Mouse (Mus musculus) MEL (cell line): ENCODE measurements around the gene Gdap2. TPM values are rescaled to one million over a fixed set of nuclear protein-coding genes. Genes with fewer than 3 reads are reported as not detected.

Source experiments
- DNase-seq: peaks from one replicate; pipeline ENCODE4 v3.0.0; 2011; ENCODE audit warnings: low read depth, low spot score
- H3K27ac ChIP-seq: 2 replicates; pipeline ENCODE4 v1.5.1; 2012; ENCODE audit warnings: low read depth, mild to moderate bottlenecking, control low read depth, low read length, moderate library complexity; ENCODE audit not compliant: control insufficient read depth
- H3K27me3 ChIP-seq, 2 experiments: fragments of 150-350 bp in 1 of 2; sonication (generic) in 1 of 2; 2 replicates each; pipeline ENCODE4 v1.6.1; 2012; ENCODE audit warnings: low read length in 2 of 2, mild to moderate bottlenecking in 2 of 2, improper control_type of control experiment in 1 of 2, moderate library complexity in 1 of 2; ENCODE audit not compliant: insufficient read depth in 2 of 2, control insufficient read depth in 1 of 2
- H3K36me3 ChIP-seq, 2 experiments: 2 replicates each; pipeline ENCODE4 v1.6.1; 2012 to 2014; ENCODE audit warnings: low read length in 2 of 2, improper control_type of control experiment in 1 of 2, inconsistent platforms in 1 of 2, mild to moderate bottlenecking in 1 of 2; ENCODE audit not compliant: insufficient read depth in 2 of 2, control insufficient read depth in 1 of 2
- H3K4me1 ChIP-seq, 2 experiments: fragments of 150-350 bp in 1 of 2; sonication (generic) in 1 of 2; 2 replicates each; pipeline ENCODE4 v1.6.1; 2012; ENCODE audit warnings: low read length in 2 of 2, improper control_type of control experiment in 1 of 2, mild to moderate bottlenecking in 1 of 2; ENCODE audit not compliant: insufficient read depth in 2 of 2, control insufficient read depth in 1 of 2
- H3K4me3 ChIP-seq, 2 experiments: fragments of 150-350 bp in 1 of 2; sonication (generic) in 1 of 2; 2 replicates each; pipeline ENCODE4 v1.5.1; 2012; ENCODE audit warnings: low read depth in 2 of 2, low read length in 2 of 2, mild to moderate bottlenecking in 2 of 2, moderate library complexity in 2 of 2, control low read depth in 1 of 2, improper control_type of control experiment in 1 of 2; ENCODE audit not compliant: control insufficient read depth in 1 of 2, insufficient read depth in 1 of 2
- H3K79me2 ChIP-seq: 2 replicates; pipeline ENCODE4 v1.6.1; 2012; ENCODE audit warnings: mild to moderate bottlenecking, low read length, moderate library complexity; ENCODE audit not compliant: control insufficient read depth, poor library complexity, insufficient read depth
- H3K9ac ChIP-seq: 2 replicates; pipeline ENCODE4 v1.6.1; 2012; ENCODE audit warnings: low read depth, mild to moderate bottlenecking, control low read depth, low read length, moderate library complexity; ENCODE audit not compliant: control insufficient read depth, poor library complexity, severe bottlenecking
- H3K9me3 ChIP-seq: fragments of 150-350 bp; sonication (generic); replicated peaks from 2 replicates; pipeline ENCODE4 v1.6.1; 2012; ENCODE audit warnings: mild to moderate bottlenecking, low read length, improper control_type of control experiment, moderate library complexity; ENCODE audit not compliant: insufficient read depth
- BHLHE40 ChIP-seq: IDR thresholded peaks from 2 replicates; pipeline ENCODE4 v1.6.1; 2012; ENCODE audit warnings: low read depth, mild to moderate bottlenecking, inconsistent platforms, low read length, improper control_type of control experiment, borderline replicate concordance
- CHD2 ChIP-seq: IDR thresholded peaks from 2 replicates; pipeline ENCODE4 v1.6.1; 2011; ENCODE audit warnings: low read length, improper control_type of control experiment
- E2F4 ChIP-seq: IDR thresholded peaks from 2 replicates; pipeline ENCODE4 v1.6.1; 2011; ENCODE audit warnings: low read depth, low read length, improper control_type of control experiment, borderline replicate concordance
- ELF1 ChIP-seq: IDR thresholded peaks from 2 replicates; pipeline ENCODE4 v1.6.1; 2014; ENCODE audit warnings: low read depth, mild to moderate bottlenecking, inconsistent platforms, low read length, improper control_type of control experiment, moderate library complexity
- EP300 ChIP-seq, 2 experiments: IDR thresholded peaks; 2 replicates each; pipeline ENCODE4 v1.6.1; 2011; ENCODE audit warnings: improper control_type of control experiment in 2 of 2, low read length in 2 of 2, low read depth in 1 of 2, mild to moderate bottlenecking in 1 of 2
- ETS1 ChIP-seq: IDR thresholded peaks from 2 replicates; pipeline ENCODE4 v1.6.1; 2012; ENCODE audit warnings: low read depth, mild to moderate bottlenecking, inconsistent platforms, low read length, improper control_type of control experiment, moderate library complexity
- HCFC1 ChIP-seq: IDR thresholded peaks from 2 replicates; pipeline ENCODE4 v1.6.1; 2012; ENCODE audit warnings: low read depth, mild to moderate bottlenecking, inconsistent platforms, low read length, improper control_type of control experiment, moderate library complexity
- JUND ChIP-seq: IDR thresholded peaks from 2 replicates; pipeline ENCODE4 v1.6.1; 2011; ENCODE audit warnings: low read depth, mild to moderate bottlenecking, improper control_type of control experiment, low read length
- MAZ ChIP-seq: IDR thresholded peaks from 2 replicates; pipeline ENCODE4 v1.6.1; 2012; ENCODE audit warnings: low read depth, mild to moderate bottlenecking, inconsistent platforms, low read length, improper control_type of control experiment
- MEF2A ChIP-seq: IDR thresholded peaks from 2 replicates; pipeline ENCODE4 v1.6.1; 2014; ENCODE audit warnings: low read depth, mild to moderate bottlenecking, inconsistent platforms, low read length, improper control_type of control experiment; ENCODE audit not compliant: poor library complexity, insufficient replicate concordance, severe bottlenecking; ENCODE audit errors: extremely low read depth
- MXI1 ChIP-seq: IDR thresholded peaks from 2 replicates; pipeline ENCODE4 v1.6.1; 2011; ENCODE audit warnings: mild to moderate bottlenecking, low read depth, low read length, improper control_type of control experiment
- MYB ChIP-seq: IDR thresholded peaks from 2 replicates; pipeline ENCODE4 v1.6.1; 2011; ENCODE audit warnings: mild to moderate bottlenecking, low read depth, low read length, improper control_type of control experiment
- MYC ChIP-seq: IDR thresholded peaks from 2 replicates; pipeline ENCODE4 v1.6.1; 2011; ENCODE audit warnings: low read depth, mild to moderate bottlenecking, low read length, improper control_type of control experiment, moderate library complexity
- NELFE ChIP-seq: IDR thresholded peaks from 2 replicates; pipeline ENCODE4 v1.6.1; 2011; ENCODE audit warnings: low read depth, low read length, improper control_type of control experiment
- RAD21 ChIP-seq: IDR thresholded peaks from 2 replicates; pipeline ENCODE4 v1.6.1; 2011; ENCODE audit warnings: mild to moderate bottlenecking, low read depth, low read length, improper control_type of control experiment
- TCF12 ChIP-seq: IDR thresholded peaks from 2 replicates; pipeline ENCODE4 v1.6.1; 2014; ENCODE audit warnings: low read depth, mild to moderate bottlenecking, inconsistent platforms, low read length, improper control_type of control experiment, moderate library complexity
- UBTF ChIP-seq: IDR thresholded peaks from 2 replicates; pipeline ENCODE4 v1.6.1; 2012; ENCODE audit warnings: low read depth, mild to moderate bottlenecking, inconsistent platforms, low read length, improper control_type of control experiment, moderate library complexity, borderline replicate concordance; ENCODE audit not compliant: insufficient read depth
- ZKSCAN1 ChIP-seq: IDR thresholded peaks from 2 replicates; pipeline ENCODE4 v1.6.1; 2012; ENCODE audit warnings: low read depth, mild to moderate bottlenecking, inconsistent platforms, low read length, improper control_type of control experiment, moderate library complexity
- ZMIZ1 ChIP-seq: IDR thresholded peaks from 2 replicates; pipeline ENCODE4 v1.6.1; 2012; ENCODE audit warnings: low read depth, mild to moderate bottlenecking, inconsistent platforms, low read length, improper control_type of control experiment, moderate library complexity
- ZNF384 ChIP-seq: IDR thresholded peaks from 2 replicates; pipeline ENCODE4 v1.6.1; 2012; ENCODE audit warnings: low read depth, mild to moderate bottlenecking, inconsistent platforms, low read length, improper control_type of control experiment
- polyA plus RNA-seq, 2 experiments: library from polyadenylated mRNA; stranded (reverse) in 1 of 2; unstranded in 1 of 2; fragments of >175 nt in 1 of 2; fragments of >200 nt in 1 of 2; gene quantifications; 2 replicates each; pipeline versions ENCODE4 v1.2.1 to v1.2.4; 2012; ENCODE audit warnings: low replicate concordance in 2 of 2, low read depth in 1 of 2; ENCODE audit not compliant: insufficient read length in 2 of 2, insufficient read depth in 1 of 2, missing spikeins in 1 of 2
- total RNA-seq: library from RNA; depleted of rRNA; stranded (reverse); fragments of 300-350 nt; gene quantifications from 2 replicates; pipeline ENCODE4 v1.2.3, GENCODE M21; 2012

Gene Gdap2
- total and polyA plus RNA-seq, 3 experiments = 14.6 to 17.3 TPM; not detected in 1

- no peak for TF ChIP-seq ELF1
Observed at GRCm38 (mm10) chr3:100201554-100201953, 39.4 kb downstream of the Gdap2 start (continued).

- no peak overlapping the region for H3K4me3 ChIP-seq
- no peaks in the 10 kb centered on the region for H3K36me3 ChIP-seq
- no peaks in the 10 kb centered on the region for H3K4me1 ChIP-seq
- H3K27me3 ChIP-seq = no peaks in the 10 kb centered on the region
- no peaks in the 10 kb centered on the region for H3K79me2 ChIP-seq
- DNase-seq = no peak
- H3K27ac ChIP-seq = no peak overlapping the region
- H3K9me3 ChIP-seq = no peaks in the 10 kb centered on the region
- TF ChIP-seq EP300 (IDR thresholded peaks at IDR 0.05; ENCODE audit: low read depth in 1 of 2, low read length in 2 of 2) (no peak), MYC (no peak), HCFC1 (no peak), UBTF (no peak), NELFE (no peak), ZKSCAN1 (no peak), E2F4 (no peak), ZMIZ1 (no peak), ETS1 (no peak), ZNF384 (no peak), JUND (no peak), MEF2A (no peak), MXI1 (no peak), CHD2 (no peak), MAZ (no peak), MYB (no peak), ELF1 (no peak), RAD21 (no peak), TCF12 (no peak), BHLHE40 (no peak)
- no peak overlapping the region for H3K9ac ChIP-seq
Observed at GRCm38 (mm10) chr3:100206973-100207372, 44.8 kb downstream of the Gdap2 start.
